Mouse (Mus musculus) spleen, embryonic (tissue): ENCODE data around the gene Gins3.
"Not testable (repeated sequence)": the region's sequence is repeated elsewhere in the genome, so short reads cannot be mapped to it uniquely, and the experiment has no call there.

Source experiments
- CTCF ChIA-PET: fragments of 350-600 bp; sonication (Branson Sonifier 250); formaldehyde crosslinking; loops from one replicate; lab custom pipeline; 2022; lab: Charles Lee

Gins3 gene

GRCm38 (mm10) chr8:95633262-95634062, at the start of gene Gins3:
Gene Gins3, plus strand, starts transcription at chr8:95633453.
- CTCF ChIA-PET = interaction anchor here (0.6 kb wide), 1 partner anchor 8 kb away, joined by 3 read pairs; no protein-coding TSS in a partner anchor

- CTCF ChIA-PET = no interaction called here
These were observed 45.9 kb upstream of the Gins3 start for GRCm38 (mm10) chr8:95587339-95587738.

GRCm38 (mm10) chr8:95589282-95589681, 44.0 kb upstream of the Gins3 start:
- CTCF ChIA-PET = no interaction called here

GRCm38 (mm10) chr8:95590539-95590938, 42.7 kb upstream of the Gins3 start:
- CTCF ChIA-PET = no interaction called here

GRCm38 (mm10) chr8:95592131-95592780, 41.0 kb upstream of the Gins3 start:
- CTCF ChIA-PET = no interaction called here

- CTCF ChIA-PET = no interaction called here
These were observed 39.5 kb upstream of the Gins3 start for GRCm38 (mm10) chr8:95593439-95594393.

- CTCF ChIA-PET = no interaction called here
These were observed 38.1 kb upstream of the Gins3 start for GRCm38 (mm10) chr8:95595131-95595530.

GRCm38 (mm10) chr8:95596841-95597241, 36.4 kb upstream of the Gins3 start:
- CTCF ChIA-PET = no interaction called here

GRCm38 (mm10) chr8:95599861-95600260, 33.4 kb upstream of the Gins3 start:
- CTCF ChIA-PET = interaction anchor here (1.8 kb wide), 1 partner anchor 97 kb away, joined by 8 read pairs; no protein-coding TSS in a partner anchor

GRCm38 (mm10) chr8:95601306-95601705, 31.9 kb upstream of the Gins3 start:
- CTCF ChIA-PET = no interaction called here

GRCm38 (mm10) chr8:95602168-95602567, 31.1 kb upstream of the Gins3 start:
- CTCF ChIA-PET = no interaction called here

GRCm38 (mm10) chr8:95606509-95606908, 26.7 kb upstream of the Gins3 start:
- CTCF ChIA-PET = not testable (repeated sequence)

GRCm38 (mm10) chr8:95607210-95607609, 26.0 kb upstream of the Gins3 start:
- CTCF ChIA-PET = no interaction called here

- CTCF ChIA-PET = no interaction called here
These were observed 23.8 kb upstream of the Gins3 start for GRCm38 (mm10) chr8:95609406-95609805.

- CTCF ChIA-PET = no interaction called here
These were observed 22.5 kb upstream of the Gins3 start for GRCm38 (mm10) chr8:95610749-95611148.

GRCm38 (mm10) chr8:95611769-95612168, 21.5 kb upstream of the Gins3 start:
- CTCF ChIA-PET = no interaction called here

GRCm38 (mm10) chr8:95616383-95616782, 16.9 kb upstream of the Gins3 start:
- CTCF ChIA-PET = no interaction called here

GRCm38 (mm10) chr8:95620046-95620445, 13.2 kb upstream of the Gins3 start:
- CTCF ChIA-PET = no interaction called here

- CTCF ChIA-PET = no interaction called here
These were observed 8.4 kb upstream of the Gins3 start for GRCm38 (mm10) chr8:95624833-95625232.

GRCm38 (mm10) chr8:95632840-95633239, 413 bp upstream of the Gins3 start:
- CTCF ChIA-PET = interaction anchor here (0.6 to 0.7 kb wide), 2 partner anchors 9 to 193 kb away, joined by 3 read pairs; no protein-coding TSS in a partner anchor

GRCm38 (mm10) chr8:95634063-95634340, 749 bp downstream of the Gins3 start:
- CTCF ChIA-PET = no interaction called here

GRCm38 (mm10) chr8:95644942-95645341, 11.7 kb downstream of the Gins3 start:
- CTCF ChIA-PET = no interaction called here
